Comparison of ENCODE assay signal across 7 mouse cellular contexts in genomic region chr13:104789663-104790062, GRCm38 (mm10). TPM values are rescaled to one million over a fixed set of nuclear protein-coding genes. Genes with fewer than 3 reads are reported as not detected.
A peak's percentile ranks its signal among the peaks of the same experiment; 100 is the strongest.
DNase-seq lines count a peak whose midpoint lies in the region; ATAC-seq and TF ChIP-seq lines count a peak whose summit lies in the region.

No protein-coding gene starts in this region.

- no peak overlapping the region for H3K27ac ChIP-seq in MEL (ENCODE audit: control insufficient read depth, low read depth, low read length)
- H3K27ac ChIP-seq in forebrain, embryonic 16.5 days (ENCODE audit: low read length), result no peak overlapping the region
- H3K27ac ChIP-seq in lung, embryonic 16.5 days (ENCODE audit: low read length), result no peak overlapping the region

- H3K36me3 ChIP-seq in MEL (ENCODE audit: control insufficient read depth in 1 of 2, insufficient read depth in 2 of 2, low read length in 2 of 2), result 0 out of 4 replicates have a peak, but pooled peaks cover 0 to 1% of the 10 kb centered on the region in 2 experiments
- H3K36me3 ChIP-seq in forebrain, embryonic 16.5 days (ENCODE audit: control insufficient read depth, insufficient read depth), result peaks cover 4% of the 10 kb centered on the region
- H3K36me3 ChIP-seq in lung, embryonic 16.5 days (ENCODE audit: control insufficient read depth, insufficient read depth, low read length), result peaks cover 7% of the 10 kb centered on the region

- intact Hi-C loops in left cerebral cortex, postnatal 14 days (cut with DNase I), result loop anchor here (2.0 to 10.0 kb wide), 2 partner anchors 503 to 565 kb away; partner anchors contain the start of genes Adamts6, Cenpk and Ppwd1
- intact Hi-C loops in left cerebral cortex, postnatal 36 days (cut with DNase I), result loop anchor here (1.0 to 10.0 kb wide), 2 partner anchors 503 to 565 kb away; partner anchors contain the start of genes Cenpk and Ppwd1

- no peaks in the 10 kb centered on the region for H3K79me2 ChIP-seq in MEL (ENCODE audit: control insufficient read depth, insufficient read depth, low read length, poor library complexity)

- no peaks in the 10 kb centered on the region for H3K9me3 ChIP-seq in MEL (replicated peaks; ENCODE audit: insufficient read depth, low read length)
- H3K9me3 ChIP-seq in forebrain, embryonic 16.5 days (ENCODE audit: control insufficient read depth, low read length), result no peaks in the 10 kb centered on the region
- H3K9me3 ChIP-seq in lung, embryonic 16.5 days (ENCODE audit: control insufficient read depth, low read length), result no peaks in the 10 kb centered on the region

- no peaks in the 10 kb centered on the region for H3K27me3 ChIP-seq in MEL (ENCODE audit: control insufficient read depth in 1 of 2, insufficient read depth in 2 of 2, low read length in 2 of 2)
- H3K27me3 ChIP-seq in forebrain, embryonic 16.5 days (replicated peaks; ENCODE audit: control insufficient read depth, insufficient read depth, low read length), result no peaks in the 10 kb centered on the region
- no peaks in the 10 kb centered on the region for H3K27me3 ChIP-seq in lung, embryonic 16.5 days (ENCODE audit: control insufficient read depth, insufficient read depth, low read depth, low read length)

- no peak overlapping the region for H3K4me2 ChIP-seq in forebrain, embryonic 16.5 days (ENCODE audit: low read length)
- no peak overlapping the region for H3K4me2 ChIP-seq in lung, embryonic 16.5 days (ENCODE audit: low read depth, low read length)

- H3K9ac ChIP-seq in MEL (ENCODE audit: control insufficient read depth, low read depth, low read length, poor library complexity, severe bottlenecking), result no peak overlapping the region
- no peak overlapping the region for H3K9ac ChIP-seq in forebrain, embryonic 16.5 days (replicated peaks; ENCODE audit: low read depth, low read length)
- no peak overlapping the region for H3K9ac ChIP-seq in lung, embryonic 16.5 days (ENCODE audit: low read length)

- peak in 2 of 3 experiments; percentile 60 to 88; a peak in 3 of 6 replicates for TF ChIP-seq CTCF in MEL (IDR thresholded peaks at IDR 0.05 in 2 of 3, conservative IDR thresholded peaks at IDR 0.05 in 1 of 3; ENCODE audit: control insufficient read depth in 1 of 3, insufficient read depth in 1 of 3, low read depth in 2 of 3, low read length in 3 of 3, poor library complexity in 1 of 3, severe bottlenecking in 1 of 3)

- peak; percentile 32 to 50 for DNase-seq in left cerebral cortex, postnatal 14 days (ENCODE audit: low spot score in 2 of 2)
- DNase-seq in left cerebral cortex, postnatal 36 days (ENCODE audit: low spot score in 2 of 2), result no peak
- DNase-seq in MEL (ENCODE audit: low read depth, low spot score), result peak; percentile 70
- DNase-seq in c-Kit-positive CD71-positive TER-119-negative erythroid progenitor cells, embryonic 14.5 days (ENCODE audit: low read depth), result peak; percentile 35
- peak; percentile 47 for DNase-seq in skeletal muscle tissue, adult 2 months (ENCODE audit: low read depth, low spot score)

- H3K4me1 ChIP-seq in MEL (ENCODE audit: control insufficient read depth in 1 of 2, insufficient read depth in 2 of 2, low read length in 2 of 2), result no peaks in the 10 kb centered on the region
- H3K4me1 ChIP-seq in forebrain, embryonic 16.5 days (replicated peaks; ENCODE audit: control insufficient read depth, insufficient read depth, low read length), result no peaks in the 10 kb centered on the region
- H3K4me1 ChIP-seq in lung, embryonic 16.5 days (replicated peaks; ENCODE audit: control insufficient read depth, insufficient read depth, low read length), result no peaks in the 10 kb centered on the region

- TF ChIP-seq RAD21 in MEL (IDR thresholded peaks at IDR 0.05; ENCODE audit: low read depth, low read length), result peak; percentile 95

- TF ChIP-seq POLR2A in MEL (IDR thresholded peaks at IDR 0.05; ENCODE audit: control insufficient read depth in 1 of 2, insufficient read depth in 1 of 2, low read depth in 1 of 2, low read length in 2 of 2, poor library complexity in 1 of 2), result no peak

- no peak for TF ChIP-seq EP300 in MEL (IDR thresholded peaks at IDR 0.05; ENCODE audit: low read depth in 1 of 2, low read length in 2 of 2)

- 14% methylated on average over 2 of the region's 2 CpGs for WGBS in forebrain, embryonic 16.5 days
- 8% methylated on average over 2 of the region's 2 CpGs for WGBS in lung, embryonic 16.5 days

- no peak overlapping the region for H3K4me3 ChIP-seq in MEL (ENCODE audit: control insufficient read depth in 1 of 2, insufficient read depth in 1 of 2, low read depth in 2 of 2, low read length in 2 of 2)
- no peak overlapping the region for H3K4me3 ChIP-seq in forebrain, embryonic 16.5 days (replicated peaks; ENCODE audit: low read length)
- no peak overlapping the region for H3K4me3 ChIP-seq in lung, embryonic 16.5 days (ENCODE audit: low read length)

- peak; percentile 73 for ATAC-seq in forebrain, embryonic 16.5 days
- 0 out of 2 replicates have a peak, but pooled peaks have one; percentile 34 for ATAC-seq in lung, embryonic 16.5 days (ENCODE audit: low read depth)

TF ChIP-seq in MEL, 35 proteins besides CTCF, POLR2A, EP300 and RAD21:
- TF ChIP-seq KAT2A (conservative IDR thresholded peaks at IDR 0.05; ENCODE audit: low read depth, low read length) (no peak), MAZ (IDR thresholded peaks at IDR 0.05; ENCODE audit: low read depth, low read length) (no peak), ZC3H11A (IDR thresholded peaks at IDR 0.05; ENCODE audit: low read depth, low read length) (peak; percentile 85), ZNF384 (IDR thresholded peaks at IDR 0.05; ENCODE audit: low read depth, low read length) (no peak), RCOR1 (IDR thresholded peaks at IDR 0.05; ENCODE audit: low read depth, low read length) (no peak), SIN3A (IDR thresholded peaks at IDR 0.05; ENCODE audit: low read length) (peak; percentile 45; the same call in 1 of the 2 replicates), ZKSCAN1 (IDR thresholded peaks at IDR 0.05; ENCODE audit: low read depth, low read length) (no peak), TCF12 (IDR thresholded peaks at IDR 0.05; ENCODE audit: low read depth, low read length) (no peak), USF2 (IDR thresholded peaks at IDR 0.05; ENCODE audit: borderline replicate concordance in 1 of 2, insufficient read depth in 1 of 2, low read depth in 1 of 2, low read length in 2 of 2) (no peak), JUND (IDR thresholded peaks at IDR 0.05; ENCODE audit: low read depth, low read length) (no peak), MAFK (IDR thresholded peaks at IDR 0.05; ENCODE audit: borderline replicate concordance, low read depth, low read length) (no peak), NELFE (IDR thresholded peaks at IDR 0.05; ENCODE audit: low read depth, low read length) (no peak), MEF2A (IDR thresholded peaks at IDR 0.05; ENCODE audit: extremely low read depth, insufficient replicate concordance, low read depth, low read length, poor library complexity, severe bottlenecking) (no peak), ETS1 (IDR thresholded peaks at IDR 0.05; ENCODE audit: low read depth, low read length) (no peak), HCFC1 (IDR thresholded peaks at IDR 0.05; ENCODE audit: low read depth, low read length) (no peak), MYC (IDR thresholded peaks at IDR 0.05; ENCODE audit: low read depth, low read length) (peak; percentile 28; the same call in 1 of the 2 replicates), POLR2AphosphoS2 (IDR thresholded peaks at IDR 0.05; ENCODE audit: low read length) (no peak), TAL1 (IDR thresholded peaks at IDR 0.05; ENCODE audit: low read length) (no peak), TBP (IDR thresholded peaks at IDR 0.05; ENCODE audit: low read depth, low read length) (no peak), NRF1 (IDR thresholded peaks at IDR 0.05; ENCODE audit: insufficient read depth, low read depth, low read length, poor library complexity, severe bottlenecking) (no peak), MXI1 (IDR thresholded peaks at IDR 0.05; ENCODE audit: low read depth, low read length) (no peak), BHLHE40 (IDR thresholded peaks at IDR 0.05; ENCODE audit: borderline replicate concordance, low read depth, low read length) (no peak), SMC3 (IDR thresholded peaks at IDR 0.05; ENCODE audit: low read depth, low read length) (peak; percentile 89)
TF ChIP-seq in MEL: peak in this region for 4.

RNA-seq across cellular contexts. Expression of gene Srek1ip1, which starts 2.6 kb away (rescaled TPM):
- 10 to 100 TPM; 13.8 to 14.0 TPM for total RNA-seq in left cerebral cortex, postnatal 14 days (2021)
- total RNA-seq in left cerebral cortex, postnatal 36 days (2021), result 10 to 100 TPM; 16.6 to 19.5 TPM
- 9.9 and 10.7 TPM in 2 replicates for total RNA-seq in MEL (2012; rRNA removed)
- 10 to 100 TPM in 1 of 2 experiments, not detected in 1; 26.1 TPM for polyA plus RNA-seq in MEL (2012; ENCODE audit: insufficient read depth in 1 of 2, insufficient read length in 2 of 2, low read depth in 1 of 2, low replicate concordance in 2 of 2, missing spikeins in 1 of 2)
- polyA plus RNA-seq in forebrain, embryonic 16.5 days (2015; fragmentation: Nextera tagmentation; extraction: Ambion mirVana), result 16.4 and 17.0 TPM in 2 replicates
- 22.7 and 23.8 TPM in 2 replicates for polyA plus RNA-seq in lung, embryonic 16.5 days (2015; fragmentation: Nextera tagmentation; extraction: Ambion mirVana)

RNA-seq across cellular contexts. Expression of gene Cwc27, which starts 27.3 kb away (rescaled TPM):
- total RNA-seq in left cerebral cortex, postnatal 14 days (2021), result 10 to 100 TPM; 17.4 to 18.4 TPM
- 10 to 100 TPM; 17.3 to 24.1 TPM for total RNA-seq in left cerebral cortex, postnatal 36 days (2021)
- 18.3 and 18.9 TPM in 2 replicates for total RNA-seq in MEL (2012; rRNA removed)
- 10 to 100 TPM in 1 of 2 experiments, not detected in 1; 22.0 TPM for polyA plus RNA-seq in MEL (2012; ENCODE audit: insufficient read depth in 1 of 2, insufficient read length in 2 of 2, low read depth in 1 of 2, low replicate concordance in 2 of 2, missing spikeins in 1 of 2)
- 28.3 and 28.6 TPM in 2 replicates for polyA plus RNA-seq in forebrain, embryonic 16.5 days (2015; fragmentation: Nextera tagmentation; extraction: Ambion mirVana)
- polyA plus RNA-seq in lung, embryonic 16.5 days (2015; fragmentation: Nextera tagmentation; extraction: Ambion mirVana), result 25.0 and 26.5 TPM in 2 replicates

Comparison
In these comparisons a context has a peak if more than half of its experiments do, and no peak if none do; other contexts are left out.
1. DNase-seq: peak in left cerebral cortex, postnatal 14 days (2 of 2), MEL (single experiment), c-Kit-positive CD71-positive TER-119-negative erythroid progenitor cells, embryonic 14.5 days (single experiment) and skeletal muscle tissue, adult 2 months (single experiment); none in left cerebral cortex, postnatal 36 days (0 of 2).